Mouse (Mus musculus): ENCODE data around the gene Pear1. TPM values are rescaled to one million over a fixed set of nuclear protein-coding genes. Genes with fewer than 3 reads are reported as not detected.

The Pear1 gene
- polyA plus RNA-seq, 1 experiment from 2014 or later, result 22.6 TPM

GRCm38 (mm10) chr3:87738906-87739305 lies 85.2 kb downstream of the Pear1 start:
- no peak for ATAC-seq (ENCODE audit: insufficient read depth, low FRiP score)
- no peaks in the 10 kb centered on the region for H3K27me3 ChIP-seq (ENCODE audit: control insufficient read depth, insufficient read depth, low read length)
- H3K36me3 ChIP-seq (ENCODE audit: control insufficient read depth, insufficient read depth, low read length), result peaks cover 13% of the 10 kb centered on the region; the same call in 1 of the 2 replicates
- no peak overlapping the region for H3K9ac ChIP-seq (ENCODE audit: low read length)
- 0 out of 2 replicates have a peak, but pooled peaks cover 3% of the 10 kb centered on the region for H3K4me1 ChIP-seq (ENCODE audit: control insufficient read depth, insufficient read depth, low read length)
- no peak overlapping the region for H3K27ac ChIP-seq (ENCODE audit: low read length)
- no peak overlapping the region for H3K4me3 ChIP-seq (replicated peaks; ENCODE audit: low read length)
- no peak overlapping the region for H3K4me2 ChIP-seq (ENCODE audit: low read depth, low read length)
- WGBS, result 84% methylated on average over 5 of the region's 5 CpGs
- no peaks in the 10 kb centered on the region for H3K9me3 ChIP-seq (replicated peaks; ENCODE audit: control insufficient read depth, low read length)

- Histone ChIP-seq H3K27me3 (ENCODE audit: control insufficient read depth, insufficient read depth, low read length) (no peaks in the 10 kb centered on the region), H3K27ac (ENCODE audit: low read length) (no peak overlapping the region), H3K9ac (ENCODE audit: low read length) (no peak overlapping the region), H3K4me3 (replicated peaks; ENCODE audit: low read length) (no peak overlapping the region), H3K9me3 (replicated peaks; ENCODE audit: control insufficient read depth, low read length) (no peaks in the 10 kb centered on the region), H3K36me3 (ENCODE audit: control insufficient read depth, insufficient read depth, low read length) (peaks cover 21% of the 10 kb centered on the region; the same call in 1 of the 2 replicates), H3K4me1 (ENCODE audit: control insufficient read depth, insufficient read depth, low read length) (no peaks in the 10 kb centered on the region), H3K4me2 (ENCODE audit: low read depth, low read length) (no peak overlapping the region)
- 65% methylated on average over 9 of the region's 9 CpGs for WGBS
- no peak for ATAC-seq (ENCODE audit: insufficient read depth, low FRiP score)
Measured at GRCm38 (mm10) chr3:87735335-87735734, 88.8 kb downstream of the Pear1 start.

DNA sequence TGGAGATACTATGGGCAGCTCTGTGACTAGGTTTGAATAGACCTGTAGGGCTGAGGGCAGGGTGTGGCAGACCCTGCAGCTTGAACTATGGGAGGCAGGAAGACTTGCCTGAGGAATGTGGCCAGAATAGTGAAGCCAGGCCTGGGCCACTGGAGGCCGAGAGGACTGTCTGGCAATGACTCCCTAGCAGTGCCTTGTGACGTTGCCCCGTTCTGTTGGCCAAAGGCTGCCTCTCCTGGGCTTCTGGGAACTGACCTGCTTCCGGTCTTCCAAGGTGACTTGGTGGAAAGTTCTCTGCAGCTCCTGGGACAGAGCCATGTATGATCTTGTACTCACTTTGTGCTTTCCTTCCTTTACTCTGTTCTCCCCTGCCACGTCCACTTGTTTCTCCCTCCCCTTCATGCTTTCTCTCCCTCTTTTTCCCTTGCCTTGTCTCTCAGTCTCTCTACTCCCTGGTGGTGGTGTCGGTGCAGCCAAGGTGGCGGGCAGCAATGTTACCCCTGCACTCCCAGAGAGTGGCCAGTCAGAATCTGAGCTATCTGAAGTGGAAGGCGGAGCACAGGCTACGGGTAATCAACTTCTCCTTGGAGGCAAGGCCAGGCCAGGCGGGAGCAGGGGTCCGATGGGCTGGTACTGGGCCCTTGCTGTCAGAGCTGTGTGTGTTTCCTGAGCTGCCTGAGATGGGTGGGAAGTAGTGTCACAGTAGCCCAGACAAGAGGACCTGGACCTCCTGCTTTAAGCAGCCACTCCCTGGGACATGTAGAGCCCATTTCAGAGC lies 89.9 kb downstream of the Pear1 start:
- Histone ChIP-seq H3K4me3 (replicated peaks; ENCODE audit: low read length) (no peak overlapping the region), H3K9ac (ENCODE audit: low read length) (no peak overlapping the region), H3K4me2 (ENCODE audit: low read depth, low read length) (no peak overlapping the region), H3K27me3 (ENCODE audit: control insufficient read depth, insufficient read depth, low read length) (no peaks in the 10 kb centered on the region), H3K27ac (ENCODE audit: low read length) (no peak overlapping the region), H3K9me3 (replicated peaks; ENCODE audit: control insufficient read depth, low read length) (no peaks in the 10 kb centered on the region), H3K36me3 (ENCODE audit: control insufficient read depth, insufficient read depth, low read length) (peaks cover 26% of the 10 kb centered on the region), H3K4me1 (ENCODE audit: control insufficient read depth, insufficient read depth, low read length) (no peaks in the 10 kb centered on the region)
- 83% methylated on average over 11 of the region's 11 CpGs for WGBS
- no peak for ATAC-seq (ENCODE audit: insufficient read depth, low FRiP score)

- Histone ChIP-seq H3K4me3 (replicated peaks; ENCODE audit: low read length) (no peak overlapping the region), H3K9me3 (replicated peaks; ENCODE audit: control insufficient read depth, low read length) (no peaks in the 10 kb centered on the region), H3K27ac (ENCODE audit: low read length) (no peak overlapping the region), H3K27me3 (ENCODE audit: control insufficient read depth, insufficient read depth, low read length) (no peaks in the 10 kb centered on the region), H3K36me3 (ENCODE audit: control insufficient read depth, insufficient read depth, low read length) (peaks cover 30% of the 10 kb centered on the region), H3K4me2 (ENCODE audit: low read depth, low read length) (no peak overlapping the region), H3K9ac (ENCODE audit: low read length) (no peak overlapping the region), H3K4me1 (ENCODE audit: control insufficient read depth, insufficient read depth, low read length) (no peaks in the 10 kb centered on the region)
- ATAC-seq (ENCODE audit: insufficient read depth, low FRiP score), result no peak
- WGBS, result 76% methylated on average over 4 of the region's 4 CpGs
Measured at GRCm38 (mm10) chr3:87733098-87733497, 91.0 kb downstream of the Pear1 start.

DNA sequence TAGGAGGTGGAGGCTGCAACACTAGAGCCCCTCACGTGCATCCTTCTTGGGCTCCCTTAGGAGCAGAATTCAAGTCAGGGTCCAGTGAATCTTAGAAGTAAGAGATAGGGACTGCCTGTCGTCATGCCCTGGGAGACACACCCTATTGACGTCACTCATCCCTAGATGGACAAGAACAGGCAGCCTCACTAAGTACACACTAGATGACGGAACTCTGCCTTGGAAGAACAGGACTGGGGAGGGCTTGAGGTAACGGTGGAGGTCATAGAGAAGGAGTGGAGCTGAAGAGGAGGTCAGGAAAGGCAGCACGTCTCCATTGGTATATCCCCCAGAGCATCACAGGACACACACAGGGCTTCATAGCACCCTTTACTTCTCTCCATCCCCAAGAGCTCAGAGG lies 95.4 kb downstream of the Pear1 start:
- Histone ChIP-seq H3K27ac (ENCODE audit: low read length) (no peak overlapping the region), H3K4me1 (ENCODE audit: control insufficient read depth, insufficient read depth, low read length) (no peaks in the 10 kb centered on the region), H3K9me3 (replicated peaks; ENCODE audit: control insufficient read depth, low read length) (no peaks in the 10 kb centered on the region), H3K9ac (ENCODE audit: low read length) (no peak overlapping the region), H3K36me3 (ENCODE audit: control insufficient read depth, insufficient read depth, low read length) (peaks cover 38% of the 10 kb centered on the region), H3K4me3 (replicated peaks; ENCODE audit: low read length) (no peak overlapping the region), H3K4me2 (ENCODE audit: low read depth, low read length) (no peak overlapping the region), H3K27me3 (ENCODE audit: control insufficient read depth, insufficient read depth, low read length) (no peaks in the 10 kb centered on the region)
- 78% methylated on average over 6 of the region's 6 CpGs for WGBS
- ATAC-seq (ENCODE audit: insufficient read depth, low FRiP score), result no peak

- no peak overlapping the region for H3K4me3 ChIP-seq (replicated peaks; ENCODE audit: low read length)
- 95% methylated on average over 7 of the region's 7 CpGs for WGBS
Measured at GRCm38 (mm10) chr3:87726191-87726590, 97.9 kb downstream of the Pear1 start.

GRCm38 (mm10) chr3:87725396-87726160 lies 98.5 kb downstream of the Pear1 start:
- no peaks in the 10 kb centered on the region for H3K4me1 ChIP-seq (ENCODE audit: control insufficient read depth, insufficient read depth, low read length)
- no peak overlapping the region for H3K9ac ChIP-seq (ENCODE audit: low read length)
- H3K27ac ChIP-seq (ENCODE audit: low read length), result no peak overlapping the region
- H3K4me2 ChIP-seq (ENCODE audit: low read depth, low read length), result no peak overlapping the region
- no peaks in the 10 kb centered on the region for H3K27me3 ChIP-seq (ENCODE audit: control insufficient read depth, insufficient read depth, low read length)
- H3K36me3 ChIP-seq (ENCODE audit: control insufficient read depth, insufficient read depth, low read length), result peaks cover 41% of the 10 kb centered on the region
- no peak overlapping the region for H3K4me3 ChIP-seq (replicated peaks; ENCODE audit: low read length)
- WGBS, result 93% methylated on average over 16 of the region's 16 CpGs
- no peaks in the 10 kb centered on the region for H3K9me3 ChIP-seq (replicated peaks; ENCODE audit: control insufficient read depth, low read length)
- ATAC-seq (ENCODE audit: insufficient read depth, low FRiP score), result no peak

More at GRCm38 (mm10) chr3:87726191-87726590, 97.9 kb downstream of the Pear1 start:
- H3K27ac ChIP-seq (ENCODE audit: low read length), result no peak overlapping the region
- H3K9me3 ChIP-seq (replicated peaks; ENCODE audit: control insufficient read depth, low read length), result no peaks in the 10 kb centered on the region
- no peak overlapping the region for H3K4me2 ChIP-seq (ENCODE audit: low read depth, low read length)
- H3K36me3 ChIP-seq (ENCODE audit: control insufficient read depth, insufficient read depth, low read length), result peaks cover 41% of the 10 kb centered on the region
- H3K27me3 ChIP-seq (ENCODE audit: control insufficient read depth, insufficient read depth, low read length), result no peaks in the 10 kb centered on the region
- H3K9ac ChIP-seq (ENCODE audit: low read length), result no peak overlapping the region
- ATAC-seq (ENCODE audit: insufficient read depth, low FRiP score), result no peak
- H3K4me1 ChIP-seq (ENCODE audit: control insufficient read depth, insufficient read depth, low read length), result no peaks in the 10 kb centered on the region

GRCm38 (mm10) chr3:87724556-87724955 lies 99.5 kb downstream of the Pear1 start:
- H3K9ac ChIP-seq (ENCODE audit: low read length), result no peak overlapping the region
- H3K4me2 ChIP-seq (ENCODE audit: low read depth, low read length), result no peak overlapping the region
- H3K36me3 ChIP-seq (ENCODE audit: control insufficient read depth, insufficient read depth, low read length), result peaks cover 39% of the 10 kb centered on the region
- H3K27me3 ChIP-seq (ENCODE audit: control insufficient read depth, insufficient read depth, low read length), result no peaks in the 10 kb centered on the region
- H3K4me3 ChIP-seq (replicated peaks; ENCODE audit: low read length), result no peak overlapping the region
- no peak for ATAC-seq (ENCODE audit: insufficient read depth, low FRiP score)
- no peaks in the 10 kb centered on the region for H3K9me3 ChIP-seq (replicated peaks; ENCODE audit: control insufficient read depth, low read length)
- 53% methylated on average over 6 of the region's 6 CpGs for WGBS
- no peak overlapping the region for H3K27ac ChIP-seq (ENCODE audit: low read length)
- no peaks in the 10 kb centered on the region for H3K4me1 ChIP-seq (ENCODE audit: control insufficient read depth, insufficient read depth, low read length)

DNA sequence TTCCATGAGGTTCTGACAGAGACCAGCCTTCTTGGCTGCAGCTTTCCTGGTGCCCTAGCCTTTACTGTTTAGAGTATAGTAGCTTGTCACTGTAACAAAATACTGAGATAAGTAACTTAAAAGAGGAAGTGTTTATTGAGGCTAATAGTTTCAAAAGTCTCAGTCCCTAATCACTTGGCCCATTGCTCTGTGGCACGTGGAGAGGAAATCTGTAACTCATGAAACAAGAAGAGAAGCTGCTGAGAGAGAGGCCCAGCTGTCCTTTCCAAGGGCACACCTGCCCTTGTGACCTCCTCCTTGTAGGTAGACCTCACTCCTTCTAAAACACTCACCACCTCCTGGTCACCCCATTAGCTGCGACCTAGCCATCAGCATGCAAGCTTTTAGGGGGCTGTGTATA lies 105.6 kb downstream of the Pear1 start:
- Histone ChIP-seq H3K27me3 (ENCODE audit: control insufficient read depth, insufficient read depth, low read length) (no peaks in the 10 kb centered on the region), H3K4me3 (replicated peaks; ENCODE audit: low read length) (no peak overlapping the region), H3K4me2 (ENCODE audit: low read depth, low read length) (no peak overlapping the region), H3K27ac (ENCODE audit: low read length) (no peak overlapping the region), H3K36me3 (ENCODE audit: control insufficient read depth, insufficient read depth, low read length) (peaks cover 20% of the 10 kb centered on the region), H3K9ac (ENCODE audit: low read length) (no peak overlapping the region), H3K4me1 (ENCODE audit: control insufficient read depth, insufficient read depth, low read length) (no peaks in the 10 kb centered on the region), H3K9me3 (replicated peaks; ENCODE audit: control insufficient read depth, low read length) (no peaks in the 10 kb centered on the region)
- ATAC-seq (ENCODE audit: insufficient read depth, low FRiP score), result no peak
- WGBS, result 62% methylated on average over 2 of the region's 2 CpGs
